Mouse (Mus musculus) frontal cortex, postnatal 25 days (tissue): ENCODE measurements around the gene Lhfpl3.
A peak's percentile ranks its signal among the peaks of the same experiment; 100 is the strongest.
"Not testable (repeated sequence)": the region's sequence is repeated elsewhere in the genome, so short reads cannot be mapped to it uniquely, and the experiment has no call there.

Source experiments
- DNase-seq, 2 experiments: peaks; one replicate each; pipeline ENCODE4 v3.0.0; 2022; ENCODE audit warnings: low spot score in 2 of 2

Lhfpl3 gene

DNA sequence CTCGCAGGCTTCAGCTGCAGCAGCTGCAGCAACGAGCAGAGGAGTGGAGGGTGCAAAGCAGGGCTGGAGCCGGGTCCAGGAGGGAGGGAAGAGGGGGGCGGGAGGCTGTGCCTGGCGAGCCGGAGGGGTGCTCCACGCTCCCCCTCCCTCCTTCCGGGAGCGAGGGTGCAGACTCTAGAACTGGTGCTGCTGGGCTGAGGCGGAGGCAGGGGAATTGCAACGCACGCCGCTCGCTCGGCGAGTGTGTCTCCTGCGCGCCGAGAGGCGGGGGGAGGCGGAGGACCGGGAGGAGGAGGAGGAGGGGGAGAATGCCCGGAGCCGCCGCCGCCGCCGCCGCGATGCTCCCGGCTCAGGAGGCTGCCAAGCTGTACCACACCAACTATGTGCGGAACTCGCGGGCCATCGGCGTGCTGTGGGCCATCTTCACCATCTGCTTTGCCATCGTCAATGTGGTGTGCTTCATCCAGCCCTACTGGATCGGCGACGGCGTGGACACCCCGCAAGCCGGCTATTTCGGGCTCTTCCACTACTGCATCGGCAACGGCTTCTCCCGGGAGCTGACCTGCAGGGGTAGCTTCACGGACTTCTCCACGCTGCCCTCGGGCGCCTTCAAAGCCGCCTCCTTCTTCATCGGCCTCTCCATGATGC is at the start of gene Lhfpl3:
Gene Lhfpl3, plus strand, starts transcription at position 175 of the 648 bp plus-strand sequence.
- peak; percentile 33 to 35 for DNase-seq

DNA sequence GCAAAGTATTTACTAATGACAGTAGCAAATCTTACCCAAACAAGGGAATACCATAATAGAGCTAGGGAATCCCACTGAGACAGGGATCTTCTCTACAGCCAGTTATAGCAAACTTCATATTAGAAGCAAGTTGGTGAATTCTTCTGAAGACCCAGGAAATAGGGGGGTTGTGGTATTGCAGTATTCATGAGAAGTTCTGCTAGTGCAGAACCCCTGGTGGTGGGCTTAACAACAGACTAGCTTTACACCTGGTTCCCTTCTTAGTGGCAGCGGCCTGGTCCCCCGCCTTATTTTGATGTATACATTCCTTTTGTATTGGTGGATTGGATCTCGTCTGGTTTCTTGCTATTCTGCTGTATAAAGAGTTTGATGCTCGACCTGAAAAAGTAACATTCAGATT is 39.6 kb upstream of the Lhfpl3 start:
- DNase-seq, result not testable (repeated sequence)

DNA sequence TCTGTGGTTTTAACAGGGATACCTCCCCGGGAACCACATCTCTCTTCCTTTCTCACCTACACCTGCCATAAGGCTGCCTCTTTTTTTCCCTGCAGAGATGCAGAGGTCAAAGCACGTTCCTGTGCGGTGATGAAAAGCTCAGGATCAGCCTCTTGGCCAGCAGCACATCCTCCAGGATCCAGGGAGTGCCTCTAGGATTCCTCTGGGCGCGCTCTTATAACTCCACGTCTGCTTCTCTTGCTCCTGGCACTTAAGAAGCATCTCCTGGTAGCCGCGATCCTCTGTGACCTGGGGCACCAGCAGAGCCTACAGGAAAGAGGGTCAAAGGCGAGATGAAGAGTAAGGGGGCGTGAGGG is 352 bp upstream of the Lhfpl3 start:
- no peak for DNase-seq

DNA sequence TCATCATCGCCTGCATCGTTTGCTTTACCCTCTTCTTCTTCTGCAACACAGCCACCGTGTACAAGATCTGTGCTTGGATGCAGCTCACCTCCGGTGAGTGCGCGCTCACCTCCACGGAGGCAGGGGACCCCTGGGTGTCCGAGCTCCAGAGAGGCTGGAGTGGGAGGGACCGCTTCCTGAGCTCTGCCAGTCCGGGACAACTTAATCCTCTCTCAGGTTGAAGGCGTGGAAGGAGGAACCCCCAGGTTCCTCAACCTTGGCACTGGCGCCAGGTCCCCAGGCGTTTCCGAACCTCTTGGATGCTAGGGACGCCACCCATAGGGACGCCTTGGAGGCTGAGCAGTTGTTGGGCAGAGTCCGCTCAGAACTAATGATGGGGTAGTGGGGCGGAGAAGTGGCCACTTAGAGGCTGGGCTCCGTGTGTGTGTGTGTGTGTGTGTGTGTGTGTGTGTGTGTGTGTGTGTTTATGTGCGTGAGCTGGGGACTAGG is 718 bp downstream of the Lhfpl3 start:
- DNase-seq, result peak in 1 of 2 experiments; percentile 8

DNA sequence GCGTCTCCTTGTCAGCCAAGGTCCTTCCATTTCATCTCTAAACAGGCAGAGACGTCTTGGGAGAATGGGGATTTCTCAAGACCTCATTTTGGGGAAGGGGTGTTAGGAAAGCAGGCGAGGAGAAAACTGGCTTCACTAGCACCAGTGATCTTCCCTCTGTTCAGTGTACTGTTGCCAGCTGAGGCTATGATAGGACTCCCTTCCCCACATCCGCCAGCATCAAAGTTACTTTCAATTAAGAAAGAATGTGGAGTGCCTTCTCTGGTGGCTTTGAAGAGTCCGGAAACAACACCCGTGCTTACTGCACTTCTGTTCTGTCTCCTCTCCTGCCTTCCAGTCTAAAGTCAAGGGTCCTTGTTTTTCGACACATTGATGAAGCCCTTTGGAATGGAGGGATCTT is 1.4 kb downstream of the Lhfpl3 start:
- DNase-seq, result no peak

DNA sequence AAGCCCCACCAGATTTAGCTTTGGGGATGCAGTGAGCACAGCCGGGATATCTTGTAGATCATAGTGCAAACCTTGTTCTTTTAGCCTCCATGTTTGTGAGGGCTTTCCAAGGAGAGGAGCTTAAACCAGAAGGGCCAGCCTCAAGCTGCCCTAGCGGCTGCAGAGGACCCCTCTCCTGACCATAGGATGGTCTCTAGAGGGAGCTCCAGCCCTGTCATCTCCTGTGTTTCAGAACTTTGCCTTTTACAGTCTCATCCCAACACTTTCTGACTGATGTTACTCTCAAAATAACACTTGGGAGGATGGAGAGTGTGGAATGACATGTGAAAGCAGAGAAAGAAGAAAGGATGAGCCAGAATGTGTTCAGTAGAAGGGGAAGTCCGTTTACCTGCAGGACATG is 11.4 kb downstream of the Lhfpl3 start:
- no peak for DNase-seq

DNA sequence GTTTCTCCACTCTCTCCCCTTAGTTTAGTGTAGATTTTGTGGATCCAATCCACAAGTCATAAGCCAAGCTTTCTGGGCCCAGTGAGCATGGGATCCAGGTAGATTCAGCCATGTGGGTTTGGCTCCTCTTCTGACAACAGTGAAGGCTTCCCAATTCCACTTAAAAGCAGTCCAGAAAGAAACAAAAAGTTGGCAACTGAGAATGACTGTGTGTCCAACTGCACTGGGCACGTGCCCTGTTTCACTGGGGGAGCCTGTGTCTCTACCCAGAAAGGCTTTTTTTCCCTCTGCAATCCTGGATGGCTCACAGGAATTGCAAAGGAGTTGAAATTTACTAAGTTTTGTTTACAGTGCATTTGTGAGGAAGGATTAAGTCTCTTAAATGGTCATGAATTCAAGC is 24.9 kb downstream of the Lhfpl3 start:
- no peak for DNase-seq

DNA sequence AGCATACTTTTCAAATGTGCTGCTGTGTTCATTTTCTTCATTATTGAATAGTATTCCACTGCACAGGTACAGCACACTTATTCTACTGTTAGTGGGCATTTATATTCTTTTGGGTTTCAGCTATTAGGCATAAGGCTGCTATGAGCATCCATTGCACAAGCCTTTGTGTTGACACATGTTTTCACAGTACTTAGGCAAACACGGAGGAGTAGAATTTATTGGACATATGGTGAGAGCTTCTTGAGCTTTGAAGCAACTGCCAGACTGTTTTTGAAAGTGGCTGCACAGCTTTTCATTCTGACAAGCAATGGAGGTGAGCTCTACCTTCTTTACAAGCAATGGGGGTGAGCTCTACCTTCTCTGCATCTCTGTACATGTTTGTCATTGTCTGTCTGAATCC is 49.5 kb downstream of the Lhfpl3 start:
- DNase-seq, result no peak

DNA sequence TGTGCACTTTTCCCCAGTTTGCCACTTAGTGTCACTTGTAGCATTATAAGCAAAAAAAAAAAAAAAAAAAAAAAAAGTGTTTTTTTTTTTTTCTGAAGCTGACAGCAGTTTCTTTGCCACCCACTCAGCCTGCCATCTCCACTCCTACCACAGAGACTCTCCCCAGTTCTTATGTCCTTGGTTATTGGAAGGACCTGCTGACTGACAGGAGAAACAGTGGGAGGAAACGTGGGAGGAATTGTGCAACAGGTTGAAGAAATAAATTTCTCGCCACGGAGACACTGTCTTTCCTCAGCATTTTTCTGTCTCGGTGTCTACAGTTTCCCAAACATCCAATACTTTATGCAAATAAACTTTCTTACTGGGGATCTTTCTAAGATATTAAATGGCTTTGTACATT is 67.6 kb downstream of the Lhfpl3 start:
- DNase-seq, result no peak

DNA sequence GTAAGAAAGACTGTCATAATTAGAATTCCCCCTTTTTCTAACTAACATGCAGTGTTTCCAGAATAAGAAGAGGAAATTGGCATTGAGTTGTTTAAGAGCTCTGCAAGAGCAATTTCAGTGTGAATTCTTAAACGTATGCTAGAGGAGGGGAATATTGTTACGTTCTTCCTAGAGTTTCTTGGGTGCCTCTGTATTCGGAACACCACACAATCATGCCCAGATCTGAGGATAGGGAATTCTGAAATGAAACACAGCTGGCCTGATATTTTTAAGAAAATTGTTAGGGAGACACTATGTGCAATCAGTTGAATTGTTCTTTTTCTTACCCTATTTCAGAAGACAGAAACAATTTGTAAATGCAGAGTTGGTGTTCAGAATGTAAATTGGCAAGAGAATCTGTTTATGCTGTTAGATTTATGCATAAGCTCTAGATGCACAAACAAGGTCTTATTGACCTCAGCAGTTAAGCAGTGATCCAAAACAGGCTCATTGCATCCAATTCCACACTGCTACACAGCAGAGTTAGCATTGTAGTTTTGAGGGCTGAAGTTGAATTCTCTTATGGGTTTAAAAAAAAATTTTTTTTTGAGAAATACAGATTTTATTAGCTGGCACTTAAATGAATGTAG is 84.1 kb downstream of the Lhfpl3 start:
- DNase-seq, result no peak

DNA sequence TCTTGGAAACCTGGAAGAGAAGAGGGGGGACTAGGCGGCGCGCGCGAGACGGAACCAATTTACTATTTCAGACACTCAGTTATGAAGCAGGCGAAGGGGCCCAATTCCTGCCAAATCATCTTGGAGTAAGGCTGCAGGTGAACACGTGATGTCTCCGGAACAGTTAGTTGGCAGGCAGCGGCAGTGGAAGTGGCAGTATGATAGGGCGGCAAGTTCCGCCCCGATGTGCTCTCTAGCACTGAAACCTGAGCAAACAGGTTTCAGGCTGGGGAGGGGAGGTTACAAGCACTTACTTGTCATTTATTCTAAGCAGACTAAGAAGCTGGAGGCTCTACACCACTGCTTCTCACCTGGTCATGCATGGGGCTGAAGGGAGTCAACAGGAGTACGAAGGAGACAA is 105.7 kb downstream of the Lhfpl3 start:
- DNase-seq, result no peak

DNA sequence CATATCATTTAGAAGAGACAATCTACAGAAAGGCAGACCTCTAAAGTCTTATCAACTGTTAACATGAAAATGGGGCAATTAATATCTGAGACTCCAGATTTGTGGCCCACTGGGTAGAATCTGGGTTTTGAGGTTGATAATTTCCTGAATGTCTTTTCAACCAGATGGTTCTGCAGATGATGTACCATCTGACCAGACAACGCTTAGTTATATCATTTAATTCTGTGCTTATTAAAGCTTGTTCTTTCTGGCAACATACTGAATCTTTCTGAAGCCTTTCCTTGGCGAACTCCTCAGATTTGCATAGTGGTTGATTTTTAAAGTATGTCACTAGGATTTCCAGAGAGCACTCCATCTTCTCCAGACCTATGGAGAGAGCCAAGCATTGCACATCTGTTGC is 107.6 kb downstream of the Lhfpl3 start:
- DNase-seq, result no peak

DNA sequence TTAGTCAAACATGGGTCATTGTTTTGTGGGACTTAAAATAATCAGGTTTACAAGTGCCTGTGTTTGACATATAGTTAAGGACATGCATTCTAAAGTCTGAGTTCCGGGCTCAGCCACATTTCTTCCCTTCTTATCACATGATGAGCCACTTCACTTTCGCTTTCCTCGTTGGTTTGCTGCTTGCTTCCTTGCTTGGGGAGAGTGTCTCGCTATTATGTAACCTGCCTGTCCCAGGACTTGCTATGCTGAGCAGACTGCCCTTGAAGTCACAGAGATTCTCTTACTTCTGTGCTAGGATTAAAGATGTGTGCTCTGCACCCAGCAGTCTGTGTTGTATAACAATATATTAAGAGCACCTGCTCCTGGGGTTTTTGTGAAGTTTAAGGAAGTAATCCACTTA is 110.6 kb downstream of the Lhfpl3 start:
- no peak for DNase-seq

DNA sequence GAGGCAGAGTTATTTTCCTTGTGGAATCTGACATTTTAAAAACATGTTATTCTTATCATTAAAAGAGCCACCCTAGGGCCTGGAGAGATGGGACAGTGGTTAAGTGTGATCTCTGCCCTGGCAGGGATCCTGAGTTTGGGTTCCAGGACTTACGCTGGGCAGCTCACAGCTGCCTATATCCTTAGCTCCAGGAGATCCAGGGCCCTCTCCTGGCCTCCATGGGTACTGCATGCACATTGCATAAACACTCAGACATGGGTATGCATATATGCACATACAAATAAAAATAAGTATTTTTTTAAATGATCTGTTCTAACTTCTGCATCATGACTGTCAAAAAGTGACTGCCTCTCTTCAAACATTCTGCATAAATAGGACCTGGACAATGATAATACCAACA is 115.5 kb downstream of the Lhfpl3 start:
- DNase-seq, result no peak

DNA sequence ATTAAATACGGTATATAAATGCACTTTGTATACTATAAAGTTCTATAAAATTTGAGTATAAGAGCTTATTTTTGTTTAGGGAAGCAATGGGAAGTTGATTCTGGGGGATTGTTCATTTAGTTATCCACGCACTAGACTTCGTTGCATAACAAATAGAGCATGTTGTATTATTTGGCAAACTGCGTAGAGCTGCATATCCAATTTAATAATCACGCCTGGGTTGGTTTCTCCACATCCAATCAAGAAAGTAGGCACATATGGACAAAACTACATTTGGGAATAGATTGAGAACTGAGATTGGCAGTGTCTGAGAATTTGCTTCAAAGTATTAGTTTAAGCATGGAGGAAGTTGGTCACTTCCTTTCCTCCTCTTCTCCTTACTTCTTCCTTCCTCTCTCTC is 123.2 kb downstream of the Lhfpl3 start:
- no peak for DNase-seq

DNA sequence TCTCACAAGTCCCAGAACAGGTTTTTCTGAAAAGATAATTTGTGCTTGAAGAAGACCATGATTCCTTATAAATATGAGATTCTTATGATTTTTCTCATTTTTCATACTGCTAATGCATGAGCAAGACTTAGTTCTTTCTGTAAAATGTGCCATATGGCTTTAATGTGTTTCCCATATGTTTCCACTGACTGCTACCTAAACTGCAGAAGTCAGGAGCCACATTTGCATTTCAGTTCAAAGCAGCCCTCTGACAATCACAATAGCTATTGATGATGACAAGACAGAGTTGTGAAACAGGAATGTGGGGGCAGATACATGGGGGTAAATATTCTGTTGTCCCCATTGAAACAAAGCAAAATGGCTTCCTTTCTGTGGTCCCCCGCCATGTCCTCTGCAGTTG is 126.6 kb downstream of the Lhfpl3 start:
- DNase-seq, result no peak

DNA sequence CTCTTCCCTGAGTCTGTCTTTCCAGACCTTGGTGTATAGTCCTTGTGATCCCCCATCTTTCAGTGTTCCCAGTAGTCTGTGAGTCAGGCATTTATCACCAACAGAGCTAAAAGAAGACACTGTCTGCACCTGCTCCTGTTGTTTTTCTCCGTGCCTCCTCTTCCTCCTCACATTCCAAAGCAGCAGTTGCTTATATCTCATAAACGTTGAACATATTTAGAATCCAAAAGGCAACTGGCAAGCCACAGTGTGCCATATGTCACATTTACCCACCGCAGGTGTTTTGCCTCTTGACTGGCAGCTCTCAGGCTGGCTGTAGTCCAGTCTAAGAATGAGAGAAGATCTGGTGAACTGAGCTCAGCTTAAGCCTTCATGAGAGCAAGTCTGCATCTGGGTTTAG is 142.5 kb downstream of the Lhfpl3 start:
- no peak for DNase-seq

DNA sequence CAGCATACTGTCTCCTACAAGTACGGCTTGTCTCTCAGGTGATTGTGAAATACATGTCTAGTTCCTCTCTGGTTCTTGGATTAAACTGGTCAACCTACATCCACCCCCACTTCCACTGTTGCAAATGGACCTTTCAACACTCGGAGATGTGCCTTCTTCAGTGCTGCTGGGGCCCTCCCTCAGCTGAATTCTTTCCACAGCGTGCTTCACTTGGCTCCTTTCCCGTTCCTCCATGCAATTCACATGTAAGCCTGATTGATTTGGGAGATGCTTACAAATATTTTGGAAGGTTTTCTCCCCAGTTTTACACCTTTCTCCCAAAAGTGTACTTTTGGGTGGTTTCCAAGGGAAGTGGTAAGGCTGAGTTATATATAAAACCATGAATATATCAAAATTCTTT is 143.6 kb downstream of the Lhfpl3 start:
- no peak for DNase-seq

DNA sequence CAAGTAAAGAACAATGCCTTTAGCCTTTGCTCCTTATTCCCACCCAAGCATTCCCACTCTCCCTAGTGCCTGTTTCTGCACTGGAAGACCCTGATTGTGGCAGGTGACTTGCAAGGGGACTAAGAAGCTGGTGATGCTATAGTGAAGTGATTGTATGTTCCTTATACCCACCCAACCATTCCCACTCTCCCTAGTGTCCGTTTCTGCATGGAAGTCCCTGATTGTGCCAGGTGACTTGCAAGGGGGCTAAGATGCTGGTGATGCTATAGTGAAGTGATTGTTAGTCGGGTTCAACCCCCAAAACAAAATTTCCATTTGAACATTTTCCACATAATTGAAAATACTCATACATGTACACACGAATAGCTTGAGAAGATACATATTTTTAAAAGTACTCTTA is 151.4 kb downstream of the Lhfpl3 start:
- DNase-seq, result no peak

DNA sequence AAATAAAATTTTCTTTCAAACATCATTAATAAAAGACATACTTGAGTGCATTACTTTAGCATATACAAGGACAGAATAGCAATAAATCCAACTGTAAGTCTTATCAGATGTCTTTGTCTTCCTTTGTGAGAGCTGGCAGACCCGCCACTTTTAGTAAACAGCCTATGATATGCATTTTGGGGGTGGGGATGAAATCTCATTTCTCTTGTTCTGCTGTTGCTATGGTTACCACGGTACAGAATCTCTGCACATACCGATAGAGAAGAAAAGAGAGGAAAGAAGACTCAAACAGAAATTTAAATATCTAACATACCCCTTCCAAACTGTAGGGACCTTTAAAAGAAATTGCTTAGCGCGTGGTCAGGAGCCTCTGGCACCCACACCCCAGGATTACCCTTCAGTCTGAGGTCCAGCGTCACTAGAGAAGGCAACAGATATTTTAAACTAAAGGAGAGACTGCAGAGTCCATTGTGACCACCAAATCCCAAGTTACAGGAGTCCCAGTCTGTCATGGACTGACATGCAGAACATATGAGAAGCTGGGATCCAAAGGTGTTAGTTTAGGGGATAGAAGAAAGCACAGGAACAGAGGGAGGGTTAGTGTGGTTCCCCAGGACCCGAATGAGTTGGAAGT is 151.9 kb downstream of the Lhfpl3 start:
- DNase-seq, result no peak

DNA sequence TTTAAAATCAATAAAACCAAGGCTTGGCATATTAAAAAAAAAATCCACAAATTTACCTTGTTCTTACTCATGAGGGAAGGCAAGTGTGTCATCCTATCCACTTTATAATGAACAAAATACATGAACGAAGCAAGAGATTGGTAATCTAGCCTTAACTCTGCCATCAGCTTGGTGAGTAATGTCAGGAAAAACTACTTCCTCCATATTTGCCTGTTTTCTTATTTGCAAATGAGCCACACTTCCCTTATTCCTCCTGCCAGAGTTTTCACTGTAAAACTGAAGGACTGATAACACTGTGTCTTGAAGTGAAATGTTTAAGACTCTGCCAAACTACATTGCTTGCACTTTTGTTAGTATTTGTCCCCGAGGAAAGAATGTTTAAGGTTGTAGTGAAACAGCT is 152.7 kb downstream of the Lhfpl3 start:
- DNase-seq, result no peak

DNA sequence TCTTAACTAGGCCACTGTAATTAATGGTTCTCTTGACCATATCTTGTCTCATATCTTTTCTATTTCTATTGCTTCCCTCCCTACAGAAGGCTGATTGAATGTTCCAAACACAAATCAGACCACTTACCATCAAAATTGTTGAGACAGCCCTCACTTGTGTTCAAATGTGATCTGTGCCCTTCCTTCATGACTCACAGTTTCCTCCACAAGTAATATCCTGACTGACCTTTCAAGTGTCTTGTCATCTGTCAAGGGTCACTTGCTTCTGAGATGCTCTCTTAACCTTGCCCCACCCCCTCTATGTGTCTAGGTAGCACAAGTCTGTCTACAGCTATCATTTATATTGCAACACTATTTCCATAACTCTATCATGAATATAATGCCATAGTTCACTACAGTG is 154.1 kb downstream of the Lhfpl3 start:
- no peak for DNase-seq

DNA sequence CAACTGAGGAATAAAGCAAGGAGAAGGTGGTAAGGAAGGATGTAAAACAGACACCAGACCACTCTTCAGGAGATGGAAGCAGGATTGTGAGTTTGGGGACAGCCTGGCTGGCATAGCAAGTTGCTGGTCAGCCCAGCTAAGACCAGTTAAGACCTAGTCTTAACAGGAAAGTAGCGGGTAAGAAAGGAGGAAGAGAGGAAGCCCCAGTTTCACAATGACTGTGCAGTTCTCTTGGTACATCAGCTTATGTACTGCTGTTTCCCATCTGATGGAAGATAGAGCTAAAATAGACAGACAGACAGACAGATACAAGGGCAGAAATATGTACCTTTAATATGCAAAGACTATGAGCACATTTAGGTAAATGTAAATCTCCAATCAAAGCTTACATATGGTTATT is 171.3 kb downstream of the Lhfpl3 start:
- DNase-seq, result no peak
